Mouse (Mus musculus): ENCODE measurements around the gene Mymx. TPM values are rescaled to one million over a fixed set of nuclear protein-coding genes. Genes with fewer than 3 reads are reported as not detected.

Mymx gene
- polyA plus RNA-seq, 1 experiment from 2014 or later: 1.7 TPM

GRCm38 (mm10) chr17:45573087-45573779 lies 28.7 kb downstream of the Mymx start, which contains the start of gene Hsp90ab1:
TSS of gene Hsp90ab1 (minus strand) at chr17:45573271.
- DNase-seq (ENCODE audit: low spot score): peak; percentile 99

GRCm38 (mm10) chr17:45572103-45573086 lies 29.5 kb downstream of the Mymx start:
- DNase-seq (ENCODE audit: low spot score): peak; percentile 76

GRCm38 (mm10) chr17:45569999-45570398 lies 31.9 kb downstream of the Mymx start:
- no peak for DNase-seq (ENCODE audit: low spot score)

GRCm38 (mm10) chr17:45568990-45569389 lies 32.9 kb downstream of the Mymx start:
- no peak for DNase-seq (ENCODE audit: low spot score)

- no peak for DNase-seq (ENCODE audit: low spot score)
These were observed 34.7 kb downstream of the Mymx start for GRCm38 (mm10) chr17:45567162-45567601.

- no peak for DNase-seq (ENCODE audit: low spot score)
These were observed 35.3 kb downstream of the Mymx start for GRCm38 (mm10) chr17:45566360-45567161.

- DNase-seq (ENCODE audit: low spot score): no peak
These were observed 35.9 kb downstream of the Mymx start for GRCm38 (mm10) chr17:45566031-45566359.

GRCm38 (mm10) chr17:45565103-45565502 lies 36.8 kb downstream of the Mymx start:
- DNase-seq (ENCODE audit: low spot score): no peak

- DNase-seq (ENCODE audit: low spot score): no peak
These were observed 37.3 kb downstream of the Mymx start for GRCm38 (mm10) chr17:45564531-45565084.

GRCm38 (mm10) chr17:45563655-45564530 lies 38.0 kb downstream of the Mymx start, which contains the start of gene Slc35b2:
TSS of gene Slc35b2 (plus strand) at chr17:45563874.
- peak; percentile 87 for DNase-seq (ENCODE audit: low spot score)

- DNase-seq (ENCODE audit: low spot score): no peak
These were observed 38.7 kb downstream of the Mymx start for GRCm38 (mm10) chr17:45563216-45563615.

- DNase-seq (ENCODE audit: low spot score): no peak
These were observed 42.0 kb downstream of the Mymx start for GRCm38 (mm10) chr17:45559732-45560525.

- peak; percentile 48 for DNase-seq (ENCODE audit: low spot score)
These were observed 43.7 kb downstream of the Mymx start for GRCm38 (mm10) chr17:45557998-45558862.

- DNase-seq (ENCODE audit: low spot score): peak; percentile 45
These were observed 44.6 kb downstream of the Mymx start for GRCm38 (mm10) chr17:45557246-45557824.

GRCm38 (mm10) chr17:45556514-45557245 lies 45.2 kb downstream of the Mymx start:
- DNase-seq (ENCODE audit: low spot score): peak; percentile 42

- peak; percentile 34 for DNase-seq (ENCODE audit: low spot score)
These were observed 45.8 kb downstream of the Mymx start for GRCm38 (mm10) chr17:45556107-45556489.

All from thymus, postnatal 0 days (tissue).